Mouse (Mus musculus) ovary, postnatal 14 days (tissue): ENCODE results near the gene Ccdc174.
"Not testable (repeated sequence)": the region's sequence is repeated elsewhere in the genome, so short reads cannot be mapped to it uniquely, and the experiment has no call there.

Experiments used
- DNase-seq: peaks from one replicate; pipeline ENCODE4 v3.0.0; 2022; ENCODE audit warnings: low spot score

The Ccdc174 gene

GRCm38 (mm10) chr6:91877885-91878651 is at the start of gene Ccdc174:
Gene Ccdc174, plus strand, starts transcription at chr6:91878053.
- DNase-seq = peak; percentile 80

GRCm38 (mm10) chr6:91832863-91833440 is 44.9 kb upstream of the Ccdc174 start:
- no peak for DNase-seq

- peak; percentile 65 for DNase-seq
Measured at GRCm38 (mm10) chr6:91839010-91839871, 38.6 kb upstream of the Ccdc174 start.

GRCm38 (mm10) chr6:91842897-91843627 is 34.8 kb upstream of the Ccdc174 start:
- DNase-seq = no peak

GRCm38 (mm10) chr6:91843628-91844153 is 34.2 kb upstream of the Ccdc174 start:
- no peak for DNase-seq

- DNase-seq = peak; percentile 13
Measured at GRCm38 (mm10) chr6:91852550-91852949, 25.3 kb upstream of the Ccdc174 start.

GRCm38 (mm10) chr6:91858339-91858738 is 19.5 kb upstream of the Ccdc174 start:
- DNase-seq = no peak

GRCm38 (mm10) chr6:91862848-91863247 is 15.0 kb upstream of the Ccdc174 start:
- DNase-seq = no peak

GRCm38 (mm10) chr6:91864595-91864994 is 13.3 kb upstream of the Ccdc174 start:
- DNase-seq = no peak

GRCm38 (mm10) chr6:91865601-91866000 is 12.3 kb upstream of the Ccdc174 start:
- no peak for DNase-seq

GRCm38 (mm10) chr6:91868091-91868490 is 9.8 kb upstream of the Ccdc174 start:
- no peak for DNase-seq

GRCm38 (mm10) chr6:91872781-91873180 is 5.1 kb upstream of the Ccdc174 start:
- no peak for DNase-seq

GRCm38 (mm10) chr6:91883859-91884258 is 6.0 kb downstream of the Ccdc174 start:
- DNase-seq = no peak

- DNase-seq = no peak
Measured at GRCm38 (mm10) chr6:91889255-91889906, 11.5 kb downstream of the Ccdc174 start.

GRCm38 (mm10) chr6:91890615-91891014 is 12.8 kb downstream of the Ccdc174 start:
- no peak for DNase-seq

- DNase-seq = no peak
Measured at GRCm38 (mm10) chr6:91891776-91892175, 13.9 kb downstream of the Ccdc174 start.

- no peak for DNase-seq
Measured at GRCm38 (mm10) chr6:91896783-91897182, 18.9 kb downstream of the Ccdc174 start.

- peak; percentile 76 for DNase-seq
Measured at GRCm38 (mm10) chr6:91901505-91901904, 23.7 kb downstream of the Ccdc174 start.

- DNase-seq = not testable (repeated sequence)
Measured at GRCm38 (mm10) chr6:91902509-91902908, 24.7 kb downstream of the Ccdc174 start, which contains the start of gene 4930590J08Rik. Gene 4930590J08Rik, plus strand, starts transcription at chr6:91902809.

GRCm38 (mm10) chr6:91914011-91914410 is 36.2 kb downstream of the Ccdc174 start:
- DNase-seq = no peak

GRCm38 (mm10) chr6:91917286-91917685 is 39.4 kb downstream of the Ccdc174 start:
- no peak for DNase-seq
